Mouse (Mus musculus) thymus, postnatal 0 days (tissue): Measurements from ENCODE around the gene Sgsm1. TPM values are rescaled to one million over a fixed set of nuclear protein-coding genes. Genes with fewer than 3 reads are reported as not detected.

Experiments used
- DNase-seq: peaks from one replicate; pipeline ENCODE4 v3.0.0-alpha.2; 2015; ENCODE audit warnings: low spot score
- polyA plus RNA-seq: library from polyadenylated mRNA; unstranded; fragments of >200 nt; fragmentation: Nextera tagmentation; extraction: Ambion mirVana; gene quantifications from 2 replicates; pipeline ENCODE4 v1.2.1, GENCODE M21; 2015

The Sgsm1 gene
- polyA plus RNA-seq, 1 experiment from 2014 or later = 0.99 TPM

GRCm38 (mm10) chr5:113219450-113219849 is 91.1 kb downstream of the Sgsm1 start:
- DNase-seq = no peak

- no peak for DNase-seq
Measured at GRCm38 (mm10) chr5:113218617-113219235, 91.9 kb downstream of the Sgsm1 start.

- DNase-seq = no peak
Measured at GRCm38 (mm10) chr5:113217076-113217475, 93.5 kb downstream of the Sgsm1 start.

- no peak for DNase-seq
Measured at GRCm38 (mm10) chr5:113216328-113216960, 94.1 kb downstream of the Sgsm1 start.

- no peak for DNase-seq
Measured at GRCm38 (mm10) chr5:113215610-113216011, 95.0 kb downstream of the Sgsm1 start.

- DNase-seq = no peak
Measured at GRCm38 (mm10) chr5:113214455-113214854, 96.1 kb downstream of the Sgsm1 start.

GRCm38 (mm10) chr5:113214041-113214440 is 96.5 kb downstream of the Sgsm1 start:
- no peak for DNase-seq

GRCm38 (mm10) chr5:113212156-113212835 is 98.3 kb downstream of the Sgsm1 start:
- no peak for DNase-seq

GRCm38 (mm10) chr5:113210314-113210713 is 100.3 kb downstream of the Sgsm1 start:
- no peak for DNase-seq

GRCm38 (mm10) chr5:113209898-113210297 is 100.7 kb downstream of the Sgsm1 start:
- DNase-seq = no peak

- no peak for DNase-seq
Measured at GRCm38 (mm10) chr5:113209401-113209750, 101.2 kb downstream of the Sgsm1 start.

GRCm38 (mm10) chr5:113208622-113209400 is 101.8 kb downstream of the Sgsm1 start:
- DNase-seq = no peak

- DNase-seq = no peak
Measured at GRCm38 (mm10) chr5:113208048-113208447, 102.5 kb downstream of the Sgsm1 start.

- no peak for DNase-seq
Measured at GRCm38 (mm10) chr5:113206670-113207352, 103.8 kb downstream of the Sgsm1 start.

- DNase-seq = no peak
Measured at GRCm38 (mm10) chr5:113204193-113204592, 106.4 kb downstream of the Sgsm1 start.

- DNase-seq = no peak
Measured at GRCm38 (mm10) chr5:113199772-113200134, 110.8 kb downstream of the Sgsm1 start.

GRCm38 (mm10) chr5:113199126-113199771 is 111.3 kb downstream of the Sgsm1 start:
- no peak for DNase-seq

- DNase-seq = no peak
Measured at GRCm38 (mm10) chr5:113196916-113197794, 113.4 kb downstream of the Sgsm1 start.

- no peak for DNase-seq
Measured at GRCm38 (mm10) chr5:113195907-113196306, 114.7 kb downstream of the Sgsm1 start.

- DNase-seq = no peak
Measured at GRCm38 (mm10) chr5:113195451-113195850, 115.1 kb downstream of the Sgsm1 start.
